Mouse (Mus musculus) small intestine, adult 2 months (tissue): ENCODE results near the gene Kdm6b. TPM values are rescaled to one million over a fixed set of nuclear protein-coding genes. Genes with fewer than 3 reads are reported as not detected.
"Not testable (repeated sequence)": the region's sequence is repeated elsewhere in the genome, so short reads cannot be mapped to it uniquely, and the experiment has no call there.

Source experiments
- H3K27ac ChIP-seq: fragments of 200-500 bp; 2 replicates; pipeline ENCODE4 v1.5.1; 2012; ENCODE audit warnings: low read depth, low read length, control low read depth, inconsistent platforms; ENCODE audit not compliant: insufficient read depth
- H3K27me3 ChIP-seq: fragments of 200-500 bp; 2 replicates; pipeline ENCODE4 v1.6.1; 2012; ENCODE audit warnings: mild to moderate bottlenecking, moderate library complexity, low read length, inconsistent platforms; ENCODE audit not compliant: control insufficient read depth, insufficient read depth
- H3K36me3 ChIP-seq: fragments of 200-500 bp; 2 replicates; pipeline ENCODE4 v1.6.1; 2012; ENCODE audit warnings: mild to moderate bottlenecking, low read length, control low read depth, inconsistent platforms; ENCODE audit not compliant: control insufficient read depth, insufficient read depth
- H3K4me1 ChIP-seq: fragments of 200-500 bp; 2 replicates; pipeline ENCODE4 v1.6.1; 2012; ENCODE audit warnings: low read length, inconsistent platforms, mixed read lengths; ENCODE audit not compliant: control insufficient read depth, insufficient read depth, insufficient read length
- H3K4me3 ChIP-seq: fragments of 200-500 bp; 2 replicates; pipeline ENCODE4 v1.5.1; 2012; ENCODE audit warnings: low read depth, mild to moderate bottlenecking, control low read depth, inconsistent platforms, low read length, moderate library complexity
- CTCF ChIP-seq: fragments of 200-500 bp; IDR thresholded peaks from 2 replicates; pipeline ENCODE4 v1.5.1; 2012; ENCODE audit warnings: low read depth, mild to moderate bottlenecking, control low read depth, inconsistent platforms, low read length, moderate library complexity, mixed read lengths; ENCODE audit not compliant: insufficient replicate concordance, insufficient read length; ENCODE audit errors: extremely low read depth
- POLR2A ChIP-seq: fragments of 200-500 bp; IDR thresholded peaks from 2 replicates; pipeline ENCODE4 v1.6.1; 2012; ENCODE audit warnings: low read depth, mild to moderate bottlenecking, control low read depth, inconsistent platforms, low read length, moderate library complexity
- WGBS: fragments of 180-500 bp; shearing (Covaris S2); methylation state at CpG from one replicate; pipeline ENCODE4 v1.1.7; 2018; 5-methylcytosine and 5-hydroxymethylcytosine counted together
- polyA plus RNA-seq: library from polyadenylated mRNA; depleted of rRNA; stranded (reverse); fragments of >200 nt; gene quantifications from 2 replicates; pipeline ENCODE4 v1.2.3, GENCODE M21; 2012

The Kdm6b gene
- polyA plus RNA-seq, 1 experiment, result 35.4 TPM

GRCm38 (mm10) chr11:69398486-69399200 is 14.8 kb downstream of the Kdm6b start:
- Histone ChIP-seq H3K4me3 (peak overlapping the region; percentile 15; the same call in 1 of the 2 replicates), H3K27ac (no peak overlapping the region), H3K4me1 (peaks cover 5% of the 10 kb centered on the region), H3K27me3 (no peaks in the 10 kb centered on the region), H3K36me3 (peaks cover 38% of the 10 kb centered on the region)
- 78% methylated on average over 21 of the region's 21 CpGs for WGBS
- TF ChIP-seq CTCF (no peak), POLR2A (no peak)

GRCm38 (mm10) chr11:69398059-69398458 is 15.4 kb downstream of the Kdm6b start, which contains the start of gene Tmem88:
TSS of gene Tmem88 (minus strand) at chr11:69398234.
- Histone ChIP-seq H3K27ac (peak within 1 kb of the TSS; percentile 28), H3K4me1 (peaks cover 5% of the 10 kb centered on the region), H3K27me3 (no peaks in the 10 kb centered on the region), H3K4me3 (peak within 1 kb of the TSS; percentile 49), H3K36me3 (peaks cover 33% of the 10 kb centered on the region)
- TF ChIP-seq CTCF (no peak), POLR2A (no peak; the same call in 1 of the 2 replicates)
- WGBS, result 53% methylated on average over 16 of the region's 16 CpGs

GRCm38 (mm10) chr11:69397581-69398057 is 15.9 kb downstream of the Kdm6b start:
- H3K4me3 ChIP-seq, result peak overlapping the region; percentile 49
- H3K27ac ChIP-seq, result peak overlapping the region; percentile 28
- WGBS, result 70% methylated on average over 24 of the region's 24 CpGs
- H3K27me3 ChIP-seq, result no peaks in the 10 kb centered on the region
- peaks cover 30% of the 10 kb centered on the region for H3K36me3 ChIP-seq
- peaks cover 5% of the 10 kb centered on the region for H3K4me1 ChIP-seq
- TF ChIP-seq POLR2A (no peak), CTCF (no peak)

- Histone ChIP-seq H3K27ac (peak overlapping the region; percentile 32), H3K36me3 (peaks cover 23% of the 10 kb centered on the region), H3K4me1 (peaks cover 5% of the 10 kb centered on the region), H3K4me3 (peak overlapping the region; percentile 69), H3K27me3 (no peaks in the 10 kb centered on the region)
- no peak for TF ChIP-seq CTCF
- no peak for TF ChIP-seq POLR2A
- WGBS, result 49% methylated on average over 11 of the region's 11 CpGs
These were observed 16.7 kb downstream of the Kdm6b start for GRCm38 (mm10) chr11:69396772-69397171.

- peak overlapping the region; percentile 71 for H3K4me3 ChIP-seq
- peaks cover 3% of the 10 kb centered on the region for H3K4me1 ChIP-seq
- under 1% methylated on average over 48 of the region's 48 CpGs for WGBS
- H3K27me3 ChIP-seq, result no peaks in the 10 kb centered on the region
- H3K27ac ChIP-seq, result peak overlapping the region; percentile 91
- H3K36me3 ChIP-seq, result peaks cover 16% of the 10 kb centered on the region
- TF ChIP-seq POLR2A (peak; percentile 29; the same call in 1 of the 2 replicates), CTCF (no peak)
These were observed 17.7 kb downstream of the Kdm6b start for GRCm38 (mm10) chr11:69395634-69396373.

GRCm38 (mm10) chr11:69395235-69395633 is 18.2 kb downstream of the Kdm6b start, which contains the start of the genes Naa38 and Cyb5d1:
TSS of gene Naa38 (plus strand) at chr11:69395487.
TSS of gene Cyb5d1 (minus strand) at chr11:69395631.
- peaks cover 10% of the 10 kb centered on the region for H3K36me3 ChIP-seq
- peak within 1 kb of the TSS; percentile 91 for H3K27ac ChIP-seq
- H3K4me1 ChIP-seq, H3K27me3 ChIP-seq: not testable (repeated sequence)
- H3K4me3 ChIP-seq, result peak within 1 kb of the TSS; percentile 71
- WGBS, result under 1% methylated on average over 24 of the region's 24 CpGs

GRCm38 (mm10) chr11:69394591-69395167 is 18.8 kb downstream of the Kdm6b start:
- H3K36me3 ChIP-seq, H3K4me1 ChIP-seq, H3K27me3 ChIP-seq: not testable (repeated sequence)
- WGBS, result 1% methylated on average over 31 of the region's 31 CpGs
- peak overlapping the region; percentile 53; the same call in 1 of the 2 replicates for H3K27ac ChIP-seq
- H3K4me3 ChIP-seq, result peak overlapping the region; percentile 71
